Comparison of ENCODE assay signal across 8 mouse cellular contexts in the genomic region with DNA sequence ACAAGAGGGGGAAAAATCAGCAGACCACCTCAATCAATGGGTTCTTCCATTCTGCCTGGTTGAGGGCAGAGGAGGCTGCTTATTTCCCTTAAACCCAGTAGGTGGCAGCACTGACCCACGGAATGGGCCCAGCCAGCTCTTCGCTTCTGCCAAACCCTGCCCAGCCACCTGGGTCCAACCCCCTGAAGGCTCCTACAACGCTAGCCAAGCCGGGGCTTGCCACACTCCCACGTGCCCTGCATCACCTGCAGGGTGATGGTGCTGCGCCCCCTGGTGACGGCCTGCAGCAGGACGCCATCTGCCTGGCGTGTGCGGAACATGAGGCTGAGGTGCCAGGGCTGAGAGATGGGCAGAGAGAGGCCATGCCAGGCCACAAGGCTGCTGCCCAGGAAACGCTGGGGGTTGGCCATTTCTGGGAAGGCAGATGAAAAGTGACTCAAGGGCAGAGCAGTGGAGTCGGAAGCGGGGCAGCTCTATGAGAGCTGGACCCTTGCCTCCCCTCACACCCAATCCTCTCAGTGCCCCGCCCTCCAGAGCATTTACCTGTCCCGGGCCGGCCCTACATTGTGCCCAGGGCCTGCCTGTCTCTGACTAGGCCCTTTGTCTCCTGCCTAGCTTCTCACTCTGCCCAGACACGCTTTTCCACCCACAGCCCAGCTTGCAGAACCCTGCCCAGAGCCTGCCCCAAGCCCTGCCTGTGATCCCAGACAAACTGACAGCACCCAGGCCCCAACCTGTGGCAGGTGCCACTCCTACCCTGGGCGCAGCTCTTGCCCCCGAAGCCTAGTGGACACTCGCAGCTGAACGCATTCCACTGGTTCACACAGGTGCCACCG. TPM values are rescaled to one million over a fixed set of nuclear protein-coding genes. Genes with fewer than 3 reads are reported as not detected.
DNase-seq lines count a peak whose midpoint lies in the region; ATAC-seq and TF ChIP-seq lines count a peak whose summit lies in the region.

No protein-coding gene starts in this region.

- TF ChIP-seq CTCF in lung, embryonic 14.5 days (IDR thresholded peaks at IDR 0.05; ENCODE audit: low read depth), result peak; percentile 99
- TF ChIP-seq CTCF in olfactory bulb, adult 2 months (IDR thresholded peaks at IDR 0.05; ENCODE audit: insufficient read depth, low read depth, low read length), result peak; percentile 91

- H3K4me2 ChIP-seq in forebrain, embryonic 15.5 days (replicated peaks), result no peak overlapping the region
- peak overlapping the region; percentile 44 for H3K4me2 ChIP-seq in lung, embryonic 14.5 days

- H3K36me3 ChIP-seq in ES-E14 (ENCODE audit: control insufficient read depth, insufficient read depth, low read length, poor library complexity, severe bottlenecking), result no peaks in the 10 kb centered on the region; the same call in 1 of the 2 replicates
- peaks cover 85% of the 10 kb centered on the region for H3K36me3 ChIP-seq in forebrain, embryonic 15.5 days
- H3K36me3 ChIP-seq in lung, embryonic 14.5 days (ENCODE audit: insufficient read depth), result peaks cover 8% of the 10 kb centered on the region; the same call in 1 of the 2 replicates

- peak; percentile 86 for DNase-seq in ES-E14 (ENCODE audit: low read depth, low spot score)
- peak; percentile 97 for DNase-seq in cerebellum, adult 11-12 months
- peak; percentile 66 for DNase-seq in heart, postnatal 25 days (ENCODE audit: low spot score)
- DNase-seq in layer of hippocampus, adult 18-20 months (ENCODE audit: low spot score in 2 of 2), result peak; percentile 80 to 86
- peak; percentile 92 for DNase-seq in lung, embryonic 14.5 days
- peak; percentile 90 to 92 for DNase-seq in thymus, adult 18-20 months

- peak; percentile 88 for ATAC-seq in forebrain, embryonic 15.5 days (replicated peaks)
- ATAC-seq in lung, embryonic 14.5 days (ENCODE audit: insufficient read depth), result peak; percentile 92

- peaks cover 3 to 22% of the 10 kb centered on the region in 2 experiments; a peak in 3 of 4 replicates for H3K4me1 ChIP-seq in ES-E14 (ENCODE audit: control insufficient read depth in 2 of 2, insufficient read depth in 2 of 2, low read length in 2 of 2, poor library complexity in 1 of 2)
- H3K4me1 ChIP-seq in forebrain, embryonic 15.5 days, result peaks cover 36% of the 10 kb centered on the region
- H3K4me1 ChIP-seq in lung, embryonic 14.5 days (ENCODE audit: insufficient read depth), result no peaks in the 10 kb centered on the region
- peaks cover 34% of the 10 kb centered on the region for H3K4me1 ChIP-seq in olfactory bulb, adult 2 months (ENCODE audit: control insufficient read depth, insufficient read depth, low read length)

- 37% methylated on average over 22 of the region's 22 CpGs for WGBS in forebrain, embryonic 15.5 days
- 34% methylated on average over 22 of the region's 22 CpGs for WGBS in lung, embryonic 14.5 days
- 33% methylated on average over 22 of the region's 22 CpGs for WGBS in olfactory bulb, adult 2 months

- no peaks in the 10 kb centered on the region for H3K27me3 ChIP-seq in forebrain, embryonic 15.5 days
- no peaks in the 10 kb centered on the region for H3K27me3 ChIP-seq in lung, embryonic 14.5 days (ENCODE audit: insufficient read depth, low read length)

- H3K4me3 ChIP-seq in ES-E14 (ENCODE audit: insufficient read depth in 1 of 2, low read depth in 1 of 2, low read length in 2 of 2, poor library complexity in 1 of 2, severe bottlenecking in 1 of 2), result peak overlapping the region in 1 of 2 experiments; percentile 7; a peak in 2 of 4 replicates
- 0 out of 2 replicates have a peak overlapping the region, but pooled peaks have one; percentile 2 for H3K4me3 ChIP-seq in forebrain, embryonic 15.5 days
- no peak overlapping the region for H3K4me3 ChIP-seq in lung, embryonic 14.5 days (ENCODE audit: low read depth, low read length)
- H3K4me3 ChIP-seq in olfactory bulb, adult 2 months (ENCODE audit: insufficient read depth, low read depth, low read length), result no peak overlapping the region

- in situ Hi-C loops in ES-E14 (cut with MboI; ENCODE audit: low sequenced_read_pairs in 2 of 2, unreplicated experiment in 2 of 2), result loop anchor here in 1 of 2 experiments (10.0 kb wide), 1 partner anchor 173 kb away; a partner anchor contains a TSS

- no peak overlapping the region for H3K9ac ChIP-seq in ES-E14 (ENCODE audit: insufficient read depth, low read depth, low read length, poor library complexity, severe bottlenecking)
- H3K9ac ChIP-seq in forebrain, embryonic 15.5 days (replicated peaks), result peak overlapping the region; percentile 30; the same call in 1 of the 2 replicates
- no peak overlapping the region for H3K9ac ChIP-seq in lung, embryonic 14.5 days

- no peaks in the 10 kb centered on the region for H3K9me3 ChIP-seq in ES-E14 (ENCODE audit: control insufficient read depth, insufficient read depth, low read depth, low read length)
- no peaks in the 10 kb centered on the region for H3K9me3 ChIP-seq in forebrain, embryonic 15.5 days
- H3K9me3 ChIP-seq in lung, embryonic 14.5 days (ENCODE audit: low read depth, low read length), result no peaks in the 10 kb centered on the region

- intact Hi-C loops in heart, postnatal 25 days (cut with DNase I), result loop anchor here (2.0 to 10.0 kb wide), 3 partner anchors 45 to 363 kb away; a partner anchor contains a TSS

- TF ChIP-seq POLR2A in olfactory bulb, adult 2 months (IDR thresholded peaks at IDR 0.05; ENCODE audit: insufficient read depth, low read depth, low read length), result no peak

- no peak overlapping the region for H3K27ac ChIP-seq in ES-E14 (ENCODE audit: insufficient read depth, low read depth, low read length, poor library complexity, severe bottlenecking)
- peak overlapping the region; percentile 74 for H3K27ac ChIP-seq in forebrain, embryonic 15.5 days (replicated peaks)
- no peak overlapping the region for H3K27ac ChIP-seq in lung, embryonic 14.5 days (ENCODE audit: low read depth)
- no peak overlapping the region for H3K27ac ChIP-seq in olfactory bulb, adult 2 months (ENCODE audit: insufficient read depth, low read depth, low read length)

TF ChIP-seq in ES-E14, 5 proteins besides CTCF, POLR2A, EP300 and RAD21:
- TF ChIP-seq ZC3H11A (IDR thresholded peaks at IDR 0.05; ENCODE audit: borderline replicate concordance, low read depth, low read length), result peak; percentile 59; the same call in 1 of the 2 replicates
- no peak for TF ChIP-seq CHD2 (IDR thresholded peaks at IDR 0.05; ENCODE audit: low read depth, low read length)
TF ChIP-seq in ES-E14: peak in this region for 1.

RNA-seq across cellular contexts. Expression of a gene that starts 13.4 kb away (rescaled TPM):
- 7.9 and 15.6 TPM in 2 replicates for total RNA-seq in ES-E14 (2012; rRNA removed)
- polyA plus RNA-seq in forebrain, embryonic 15.5 days (2015; fragmentation: Nextera tagmentation; extraction: Ambion mirVana), result 49.1 and 52.8 TPM in 2 replicates
- total RNA-seq in heart, postnatal 25 days (2021), result 1 to 10 TPM; 4.2 to 5.3 TPM
- 100 to 1,000 TPM; 172 to 173 TPM for total RNA-seq in layer of hippocampus, adult 18-20 months (2021)
- polyA plus RNA-seq in lung, embryonic 14.5 days (2014; fragmentation: Nextera tagmentation; extraction: Ambion mirVana), result 8.3 and 9.4 TPM in 2 replicates
- polyA plus RNA-seq in olfactory bulb, adult 2 months (2012; ENCODE audit: insufficient read depth, insufficient read length, low replicate concordance, missing spikeins), result not detected in 2 replicates

RNA-seq across cellular contexts. Expression of a gene that starts 18.3 kb away (rescaled TPM):
- total RNA-seq in ES-E14 (2012; rRNA removed), result 172 and 284 TPM in 2 replicates
- polyA plus RNA-seq in forebrain, embryonic 15.5 days (2015; fragmentation: Nextera tagmentation; extraction: Ambion mirVana), result 35.6 and 41.5 TPM in 2 replicates
- total RNA-seq in heart, postnatal 25 days (2021), result under 1 TPM; 0.16 to 0.45 TPM
- total RNA-seq in layer of hippocampus, adult 18-20 months (2021), result 10 to 100 TPM; 23.2 to 25.0 TPM
- 76.5 and 79.7 TPM in 2 replicates for polyA plus RNA-seq in lung, embryonic 14.5 days (2014; fragmentation: Nextera tagmentation; extraction: Ambion mirVana)
- polyA plus RNA-seq in olfactory bulb, adult 2 months (2012; ENCODE audit: insufficient read depth, insufficient read length, low replicate concordance, missing spikeins), result not detected in 2 replicates

RNA-seq across cellular contexts. Expression of a gene that starts 37.2 kb away (rescaled TPM):
- not detected in 2 replicates for total RNA-seq in ES-E14 (2012; rRNA removed)
- polyA plus RNA-seq in forebrain, embryonic 15.5 days (2015; fragmentation: Nextera tagmentation; extraction: Ambion mirVana), result not detected in 2 replicates
- 10 to 100 TPM; 58.9 to 60.3 TPM for total RNA-seq in heart, postnatal 25 days (2021)
- total RNA-seq in layer of hippocampus, adult 18-20 months (2021), result under 1 TPM; 0.86 to 0.99 TPM
- polyA plus RNA-seq in lung, embryonic 14.5 days (2014; fragmentation: Nextera tagmentation; extraction: Ambion mirVana), result 0.75 and 4.7 TPM in 2 replicates
- not detected in 2 replicates for polyA plus RNA-seq in olfactory bulb, adult 2 months (2012; ENCODE audit: insufficient read depth, insufficient read length, low replicate concordance, missing spikeins)

RNA-seq across cellular contexts. Expression of a gene that starts 43.1 kb away (rescaled TPM):
- 204 and 236 TPM in 2 replicates for total RNA-seq in ES-E14 (2012; rRNA removed)
- polyA plus RNA-seq in forebrain, embryonic 15.5 days (2015; fragmentation: Nextera tagmentation; extraction: Ambion mirVana), result 221 and 222 TPM in 2 replicates
- total RNA-seq in heart, postnatal 25 days (2021), result 10 to 100 TPM; 80.8 to 81.5 TPM
- 100 to 1,000 TPM; 205 to 221 TPM for total RNA-seq in layer of hippocampus, adult 18-20 months (2021)
- 118 and 119 TPM in 2 replicates for polyA plus RNA-seq in lung, embryonic 14.5 days (2014; fragmentation: Nextera tagmentation; extraction: Ambion mirVana)
- polyA plus RNA-seq in olfactory bulb, adult 2 months (2012; ENCODE audit: insufficient read depth, insufficient read length, low replicate concordance, missing spikeins), result 343 TPM in 1 of 2 replicates, not detected in the other

Comparison
In these comparisons a context has a peak if more than half of its experiments do, and no peak if none do; other contexts are left out.
1. RNA of a gene that starts 13.4 kb away (total RNA-seq): 172 to 173 TPM in layer of hippocampus, adult 18-20 months; 7.9 to 15.6 TPM in ES-E14 and 4.2 to 5.3 TPM in heart, postnatal 25 days; every median in the first group is over 10 times any median in the second.
2. RNA of a gene that starts 18.3 kb away (total RNA-seq): 172 to 284 TPM in ES-E14 and 23.2 to 25.0 TPM in layer of hippocampus, adult 18-20 months; 0.16 to 0.45 TPM in heart, postnatal 25 days; every median in the first group is over 10 times any median in the second.
3. RNA of a gene that starts 37.2 kb away (total RNA-seq): 58.9 to 60.3 TPM in heart, postnatal 25 days; 0.86 to 0.99 TPM in layer of hippocampus, adult 18-20 months and not detected in ES-E14; every median in the first group is over 10 times any median in the second.
4. Peak in every context shown above with its lines, with median percentiles within 50 percentile points of each other: DNase-seq.